Mouse (Mus musculus) cerebellum, adult 2 months (tissue): ENCODE results near the gene Cnnm4.

Experiments
- CTCF ChIP-seq: fragments of 200-500 bp; IDR thresholded peaks from 2 replicates; pipeline ENCODE4 v1.5.1; 2011; ENCODE audit warnings: low read depth, mild to moderate bottlenecking, control low read depth, low read length, moderate library complexity, borderline replicate concordance; ENCODE audit not compliant: insufficient read depth
- POLR2A ChIP-seq: fragments of 200-500 bp; IDR thresholded peaks from 2 replicates; pipeline ENCODE4 v1.6.1; 2011; ENCODE audit warnings: low read length, control low read depth, borderline replicate concordance; ENCODE audit not compliant: insufficient read depth

DNA sequence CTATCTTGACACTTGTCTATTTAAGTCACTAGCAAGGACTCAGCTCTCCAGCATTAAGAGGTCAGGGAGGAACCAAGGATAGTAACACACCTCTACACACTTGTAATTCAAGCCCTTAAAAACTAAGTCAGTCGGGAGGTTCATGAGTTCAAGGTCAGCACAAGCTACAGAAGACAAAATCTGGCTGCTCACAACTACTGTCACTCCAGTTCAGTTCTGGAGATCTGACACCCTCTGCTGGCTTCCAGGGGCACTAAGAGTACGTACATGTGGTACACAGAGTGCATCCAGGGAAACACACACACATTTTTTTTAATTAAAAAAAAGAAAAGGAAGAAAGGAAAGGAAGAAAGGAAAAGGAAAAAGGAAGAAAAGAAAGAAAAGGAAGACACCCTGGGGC is 25.3 kb downstream of the Cnnm4 start:
- TF ChIP-seq CTCF (peak; percentile 64; the same call in 1 of the 2 replicates), POLR2A (no peak)
